Mouse (Mus musculus) forebrain, embryonic 15.5 days (tissue): Measurements from ENCODE around the gene Bcas3. TPM values are rescaled to one million over a fixed set of nuclear protein-coding genes. Genes with fewer than 3 reads are reported as not detected.

Experiments used
- ATAC-seq: fragments of 200-750 bp; cut with Nextera tagmentation; replicated peaks from 2 replicates; pipeline ENCODE4 v1.8.0; 2017; ENCODE audit warnings: mild to moderate bottlenecking, moderate TSS enrichment, moderate library complexity
- H3K27ac ChIP-seq: fragments of 300-500 bp; sonication (generic); replicated peaks from 2 replicates; pipeline ENCODE4 v1.5.1; 2015; ENCODE audit warnings: mild to moderate bottlenecking, inconsistent platforms
- H3K27me3 ChIP-seq: fragments of 300-500 bp; sonication (generic); 2 replicates; pipeline ENCODE4 v1.6.1; 2015; ENCODE audit warnings: inconsistent platforms
- H3K36me3 ChIP-seq: fragments of 300-500 bp; sonication (generic); 2 replicates; pipeline ENCODE4 v1.6.1; 2015; ENCODE audit warnings: mild to moderate bottlenecking, inconsistent platforms
- H3K4me1 ChIP-seq: fragments of 300-500 bp; sonication (generic); 2 replicates; pipeline ENCODE4 v1.6.1; 2015; ENCODE audit warnings: inconsistent platforms
- H3K4me2 ChIP-seq: fragments of 300-500 bp; sonication (generic); replicated peaks from 2 replicates; pipeline ENCODE4 v1.6.1; 2015; ENCODE audit warnings: mild to moderate bottlenecking, inconsistent platforms
- H3K4me3 ChIP-seq: fragments of 300-500 bp; sonication (generic); 2 replicates; pipeline ENCODE4 v1.5.1; 2015; ENCODE audit warnings: mild to moderate bottlenecking, inconsistent platforms
- H3K9ac ChIP-seq: fragments of 300-500 bp; sonication (generic); replicated peaks from 2 replicates; pipeline ENCODE4 v1.6.1; 2015; ENCODE audit warnings: mild to moderate bottlenecking, inconsistent platforms
- H3K9me3 ChIP-seq: fragments of 300-500 bp; sonication (generic); 2 replicates; pipeline ENCODE4 v1.6.1; 2016; ENCODE audit warnings: inconsistent platforms
- WGBS: fragments of 180-500 bp; shearing (Covaris S2); methylation state at CpG from one replicate; pipeline ENCODE4 v1.1.7; 2015; ENCODE audit warnings: mixed read lengths; 5-methylcytosine and 5-hydroxymethylcytosine counted together
- polyA plus RNA-seq: library from polyadenylated mRNA; unstranded; fragments of >200 nt; fragmentation: Nextera tagmentation; extraction: Ambion mirVana; gene quantifications from 2 replicates; pipeline ENCODE4 v1.2.1, GENCODE M21; 2015

Gene Bcas3
- polyA plus RNA-seq, 1 experiment from 2014 or later: 30.1 TPM

DNA sequence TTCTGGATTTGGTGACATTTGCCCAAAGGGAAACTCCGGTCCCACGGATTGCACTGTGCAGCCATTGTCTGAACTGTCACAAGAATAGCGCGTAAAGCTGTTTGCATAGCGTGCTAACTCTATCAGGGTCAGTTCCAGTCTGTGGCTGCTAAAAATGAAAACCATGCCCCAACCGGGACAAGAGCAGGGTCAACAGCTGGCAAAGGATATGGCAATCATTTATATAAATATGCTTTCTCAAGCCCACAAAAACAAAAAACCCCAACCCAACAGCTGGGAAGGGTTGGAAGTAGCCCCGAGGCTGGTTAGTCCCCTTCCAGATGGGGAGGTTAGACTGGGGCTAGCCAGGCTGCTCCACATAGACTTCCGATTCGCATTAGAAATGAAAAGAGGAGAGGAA is 314.8 kb downstream of the Bcas3 start:
- Histone ChIP-seq H3K4me3 (no peak overlapping the region), H3K9me3 (no peaks in the 10 kb centered on the region), H3K4me1 (0 out of 2 replicates have a peak, but pooled peaks cover 3% of the 10 kb centered on the region), H3K27ac (no peak overlapping the region), H3K9ac (no peak overlapping the region), H3K36me3 (no peaks in the 10 kb centered on the region), H3K27me3 (no peaks in the 10 kb centered on the region), H3K4me2 (no peak overlapping the region)
- no peak for ATAC-seq
- WGBS: 68% methylated on average over 9 of the region's 9 CpGs

DNA sequence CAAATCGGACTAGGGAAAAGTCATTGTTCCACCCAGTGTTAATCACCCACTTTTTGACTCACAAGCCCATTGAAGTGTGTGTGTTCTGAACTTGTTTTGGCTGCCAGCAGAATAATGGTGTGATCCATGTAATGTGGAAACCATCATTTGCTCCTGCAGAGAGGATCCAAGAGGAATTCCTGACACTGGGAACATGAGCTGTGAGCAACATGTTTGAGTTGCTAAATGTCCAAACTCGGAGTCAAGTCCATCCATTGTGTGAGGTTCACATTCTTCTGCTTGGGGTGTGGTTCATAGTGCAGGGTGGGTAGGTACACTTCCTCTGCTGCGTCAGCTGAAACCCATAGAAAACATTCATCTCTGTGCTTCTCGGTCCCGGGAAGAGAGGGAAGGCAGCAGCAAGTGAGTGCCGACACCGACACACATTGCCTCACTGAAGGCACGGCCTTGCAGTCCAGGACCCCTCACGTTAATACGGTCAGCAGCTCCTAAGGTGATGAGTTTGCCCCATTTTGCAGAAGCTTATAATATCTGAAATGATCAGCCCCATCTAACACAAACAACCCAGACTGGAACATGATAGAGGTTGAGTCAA is 320.0 kb downstream of the Bcas3 start:
- ATAC-seq: no peak
- no peak overlapping the region for H3K9ac ChIP-seq
- no peaks in the 10 kb centered on the region for H3K36me3 ChIP-seq
- WGBS: 79% methylated on average over 10 of the region's 10 CpGs
- no peaks in the 10 kb centered on the region for H3K27me3 ChIP-seq
- no peak overlapping the region for H3K4me3 ChIP-seq
- no peak overlapping the region for H3K4me2 ChIP-seq
- peaks cover 6% of the 10 kb centered on the region; the same call in 1 of the 2 replicates for H3K4me1 ChIP-seq
- no peaks in the 10 kb centered on the region for H3K9me3 ChIP-seq
- no peak overlapping the region for H3K27ac ChIP-seq

GRCm38 (mm10) chr11:85675244-85675643 is 322.3 kb downstream of the Bcas3 start:
- H3K9ac ChIP-seq: no peak overlapping the region
- no peaks in the 10 kb centered on the region for H3K36me3 ChIP-seq
- 36% methylated on average over 4 of the region's 4 CpGs for WGBS
- H3K4me2 ChIP-seq: no peak overlapping the region
- ATAC-seq: no peak
- peaks cover 16% of the 10 kb centered on the region for H3K4me1 ChIP-seq
- H3K27ac ChIP-seq: no peak overlapping the region
- H3K27me3 ChIP-seq: no peaks in the 10 kb centered on the region
- H3K9me3 ChIP-seq: no peaks in the 10 kb centered on the region
- H3K4me3 ChIP-seq: no peak overlapping the region

GRCm38 (mm10) chr11:85676357-85677004 is 323.5 kb downstream of the Bcas3 start:
- WGBS: 73% methylated on average over 10 of the region's 10 CpGs
- H3K9ac ChIP-seq: no peak overlapping the region
- ATAC-seq: no peak
- no peak overlapping the region for H3K4me3 ChIP-seq
- no peaks in the 10 kb centered on the region for H3K36me3 ChIP-seq
- H3K9me3 ChIP-seq: no peaks in the 10 kb centered on the region
- no peak overlapping the region for H3K4me2 ChIP-seq
- no peaks in the 10 kb centered on the region for H3K27me3 ChIP-seq
- peaks cover 16% of the 10 kb centered on the region for H3K4me1 ChIP-seq
- no peak overlapping the region for H3K27ac ChIP-seq

- 0 out of 2 replicates have a peak, but pooled peaks have one; percentile 29 for ATAC-seq
- H3K9ac ChIP-seq: no peak overlapping the region
- WGBS: 10% methylated on average over 5 of the region's 5 CpGs
- H3K36me3 ChIP-seq: no peaks in the 10 kb centered on the region
- H3K4me2 ChIP-seq: no peak overlapping the region
- H3K4me1 ChIP-seq: peaks cover 16% of the 10 kb centered on the region
- H3K9me3 ChIP-seq: no peaks in the 10 kb centered on the region
- no peak overlapping the region for H3K4me3 ChIP-seq
- H3K27ac ChIP-seq: no peak overlapping the region
- no peaks in the 10 kb centered on the region for H3K27me3 ChIP-seq
These were observed 325.7 kb downstream of the Bcas3 start for GRCm38 (mm10) chr11:85678666-85679065.

- peaks cover 16% of the 10 kb centered on the region for H3K4me1 ChIP-seq
- no peak overlapping the region for H3K27ac ChIP-seq
- H3K27me3 ChIP-seq: no peaks in the 10 kb centered on the region
- WGBS: 87% methylated on average over 11 of the region's 11 CpGs
- H3K36me3 ChIP-seq: no peaks in the 10 kb centered on the region
- no peak for ATAC-seq
- no peak overlapping the region for H3K9ac ChIP-seq
- no peak overlapping the region for H3K4me3 ChIP-seq
- no peaks in the 10 kb centered on the region for H3K9me3 ChIP-seq
- H3K4me2 ChIP-seq: no peak overlapping the region
These were observed 328.8 kb downstream of the Bcas3 start for GRCm38 (mm10) chr11:85681580-85682419.

DNA sequence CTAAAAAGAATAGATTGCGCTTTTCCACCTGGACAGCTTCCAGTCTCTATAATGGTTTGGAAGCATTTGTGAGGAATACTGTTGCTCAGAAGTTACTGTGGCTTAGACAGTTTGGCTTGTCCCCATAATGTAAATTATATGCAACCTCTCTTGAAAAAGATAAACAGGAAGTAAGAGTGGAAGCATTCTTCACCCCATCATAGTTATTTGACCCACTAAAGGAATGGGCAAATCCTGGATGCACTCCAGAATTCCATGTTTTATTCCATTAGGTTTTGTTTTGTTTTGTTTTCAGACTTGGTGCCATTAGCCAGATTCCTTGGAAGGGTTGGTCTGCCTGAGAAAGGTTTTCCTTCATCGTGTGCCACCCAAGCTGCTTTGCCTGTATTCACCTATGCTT is 332.0 kb downstream of the Bcas3 start:
- no peak for ATAC-seq
- H3K27ac ChIP-seq: no peak overlapping the region
- no peaks in the 10 kb centered on the region for H3K27me3 ChIP-seq
- H3K9me3 ChIP-seq: no peaks in the 10 kb centered on the region
- H3K4me2 ChIP-seq: no peak overlapping the region
- no peaks in the 10 kb centered on the region for H3K36me3 ChIP-seq
- H3K4me1 ChIP-seq: no peaks in the 10 kb centered on the region
- 78% methylated on average over 2 of the region's 2 CpGs for WGBS
- no peak overlapping the region for H3K4me3 ChIP-seq
- H3K9ac ChIP-seq: no peak overlapping the region

- H3K36me3 ChIP-seq: no peaks in the 10 kb centered on the region
- no peaks in the 10 kb centered on the region for H3K9me3 ChIP-seq
- H3K27me3 ChIP-seq: no peaks in the 10 kb centered on the region
- no peak overlapping the region for H3K9ac ChIP-seq
- no peak overlapping the region for H3K27ac ChIP-seq
- H3K4me3 ChIP-seq: no peak overlapping the region
- no peak for ATAC-seq
- WGBS: 37% methylated on average over 8 of the region's 8 CpGs
- no peaks in the 10 kb centered on the region for H3K4me1 ChIP-seq
- H3K4me2 ChIP-seq: no peak overlapping the region
These were observed 335.0 kb downstream of the Bcas3 start for GRCm38 (mm10) chr11:85687816-85688439.

GRCm38 (mm10) chr11:85688440-85688838 is 335.5 kb downstream of the Bcas3 start:
- Histone ChIP-seq H3K4me3 (no peak overlapping the region), H3K9ac (no peak overlapping the region), H3K4me1 (no peaks in the 10 kb centered on the region), H3K36me3 (no peaks in the 10 kb centered on the region), H3K9me3 (no peaks in the 10 kb centered on the region), H3K27me3 (no peaks in the 10 kb centered on the region), H3K4me2 (no peak overlapping the region), H3K27ac (no peak overlapping the region)
- WGBS: 78% methylated on average over 6 of the region's 6 CpGs
- no peak for ATAC-seq

DNA sequence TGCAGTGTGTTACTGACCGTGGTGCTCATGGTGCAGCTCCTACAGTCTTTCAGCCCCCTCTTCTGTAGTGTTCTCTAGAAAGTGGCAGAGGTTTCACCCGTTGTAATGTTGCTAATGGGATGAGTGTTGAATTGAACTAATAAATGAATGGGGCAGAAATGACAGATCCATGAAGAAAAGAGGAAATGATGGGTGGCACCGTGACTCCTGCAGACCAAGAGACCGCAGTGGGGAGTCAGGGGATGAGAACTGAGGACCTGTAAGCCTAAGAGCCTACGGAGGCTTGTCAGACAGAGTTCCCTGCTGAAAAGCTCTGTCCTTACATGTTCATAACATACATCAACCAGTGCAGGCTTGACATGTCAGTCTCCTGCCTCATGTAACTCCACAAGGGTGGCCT is 336.3 kb downstream of the Bcas3 start:
- Histone ChIP-seq H3K4me1 (no peaks in the 10 kb centered on the region), H3K27ac (no peak overlapping the region), H3K36me3 (no peaks in the 10 kb centered on the region), H3K4me3 (no peak overlapping the region), H3K9me3 (no peaks in the 10 kb centered on the region), H3K4me2 (no peak overlapping the region), H3K27me3 (no peaks in the 10 kb centered on the region), H3K9ac (no peak overlapping the region)
- no peak for ATAC-seq
- WGBS: 88% methylated on average over 5 of the region's 5 CpGs

GRCm38 (mm10) chr11:85691285-85691684 is 338.3 kb downstream of the Bcas3 start:
- no peaks in the 10 kb centered on the region for H3K36me3 ChIP-seq
- WGBS: 70% methylated on average over 5 of the region's 5 CpGs
- H3K4me1 ChIP-seq: peaks cover under 1% of the 10 kb centered on the region; the same call in 1 of the 2 replicates
- H3K27ac ChIP-seq: no peak overlapping the region
- H3K9me3 ChIP-seq: no peaks in the 10 kb centered on the region
- no peak overlapping the region for H3K4me3 ChIP-seq
- H3K27me3 ChIP-seq: no peaks in the 10 kb centered on the region
- no peak for ATAC-seq
- H3K4me2 ChIP-seq: no peak overlapping the region
- H3K9ac ChIP-seq: no peak overlapping the region
